Mouse (Mus musculus) urinary bladder, postnatal 10 days (tissue): ENCODE results near the gene Phf21a.
A peak's percentile ranks its signal among the peaks of the same experiment; 100 is the strongest.

Source experiments
- DNase-seq: peaks from one replicate; pipeline ENCODE4 v3.0.0; 2022; ENCODE audit warnings: low spot score

Phf21a gene

GRCm38 (mm10) chr2:92182146-92182756 lies 89.3 kb downstream of the Phf21a start:
- no peak for DNase-seq

GRCm38 (mm10) chr2:92182981-92183501 lies 90.1 kb downstream of the Phf21a start:
- peak; percentile 19 for DNase-seq

DNA sequence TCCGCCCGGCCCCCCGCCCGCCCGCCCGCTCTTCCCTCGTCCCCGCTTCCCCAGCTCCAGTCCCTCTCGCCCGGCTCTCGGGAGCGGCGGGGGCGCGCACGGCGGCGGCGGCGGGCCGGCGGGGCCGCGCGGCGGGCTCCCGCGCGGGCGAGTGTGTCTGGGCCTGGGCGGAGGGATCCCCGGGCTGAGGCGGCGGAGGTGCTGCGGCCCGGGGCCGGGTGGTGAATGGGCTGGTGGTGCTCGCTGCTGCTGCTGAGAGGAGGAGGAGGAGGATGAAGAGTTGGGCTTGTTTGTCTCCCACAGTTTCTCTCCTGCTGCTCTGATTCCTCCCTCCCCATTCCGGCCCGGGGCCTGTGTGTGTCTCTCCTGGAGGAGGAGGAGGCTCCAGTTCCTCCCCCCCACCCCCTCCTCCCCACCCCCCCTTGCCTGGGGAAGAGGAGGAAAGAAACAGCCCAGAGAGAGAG lies 90.7 kb downstream of the Phf21a start:
- DNase-seq, result peak; percentile 76

DNA sequence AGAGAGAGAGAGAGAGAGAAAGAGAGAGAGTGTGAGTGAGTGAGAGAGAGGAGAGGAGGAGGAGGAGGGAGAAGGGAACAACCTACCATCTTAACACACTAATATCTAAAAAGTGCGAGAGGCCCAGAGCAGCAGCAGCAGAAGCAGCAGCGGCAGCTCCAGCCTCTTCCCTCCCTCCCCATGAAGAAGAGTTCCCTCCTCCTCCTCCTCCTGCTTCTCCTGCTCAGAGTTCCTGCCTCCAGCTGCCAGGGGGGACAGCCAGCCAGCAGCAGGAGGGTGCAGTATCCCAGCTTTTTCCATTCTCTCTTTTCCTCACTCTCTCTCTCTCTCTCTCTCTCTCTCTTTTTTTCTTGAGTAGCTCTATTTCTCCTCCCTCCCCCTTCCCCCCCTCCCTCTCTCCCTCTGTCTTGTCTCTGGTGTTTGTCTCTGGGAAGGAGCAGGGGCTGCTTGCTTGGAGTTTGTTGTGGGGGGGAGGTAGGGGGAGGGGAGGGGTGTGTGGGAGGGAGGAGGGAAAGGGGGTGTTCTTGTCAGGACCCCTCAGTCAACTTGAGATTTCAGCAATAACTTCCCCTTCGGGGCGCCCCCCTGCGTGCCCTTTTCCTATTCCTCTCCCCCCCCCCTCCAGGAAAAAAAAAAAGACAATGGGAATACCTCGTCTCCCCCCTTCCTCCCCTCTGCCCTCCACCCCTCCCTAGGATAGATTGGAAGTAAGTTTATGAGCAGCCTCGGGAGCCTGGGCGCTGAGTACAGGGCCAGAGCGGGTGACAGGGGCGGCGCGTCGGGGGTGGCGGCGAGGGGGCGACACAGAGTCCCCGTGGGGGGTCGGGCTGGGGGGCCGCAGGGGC lies 91.4 kb downstream of the Phf21a start:
- DNase-seq, result no peak

DNA sequence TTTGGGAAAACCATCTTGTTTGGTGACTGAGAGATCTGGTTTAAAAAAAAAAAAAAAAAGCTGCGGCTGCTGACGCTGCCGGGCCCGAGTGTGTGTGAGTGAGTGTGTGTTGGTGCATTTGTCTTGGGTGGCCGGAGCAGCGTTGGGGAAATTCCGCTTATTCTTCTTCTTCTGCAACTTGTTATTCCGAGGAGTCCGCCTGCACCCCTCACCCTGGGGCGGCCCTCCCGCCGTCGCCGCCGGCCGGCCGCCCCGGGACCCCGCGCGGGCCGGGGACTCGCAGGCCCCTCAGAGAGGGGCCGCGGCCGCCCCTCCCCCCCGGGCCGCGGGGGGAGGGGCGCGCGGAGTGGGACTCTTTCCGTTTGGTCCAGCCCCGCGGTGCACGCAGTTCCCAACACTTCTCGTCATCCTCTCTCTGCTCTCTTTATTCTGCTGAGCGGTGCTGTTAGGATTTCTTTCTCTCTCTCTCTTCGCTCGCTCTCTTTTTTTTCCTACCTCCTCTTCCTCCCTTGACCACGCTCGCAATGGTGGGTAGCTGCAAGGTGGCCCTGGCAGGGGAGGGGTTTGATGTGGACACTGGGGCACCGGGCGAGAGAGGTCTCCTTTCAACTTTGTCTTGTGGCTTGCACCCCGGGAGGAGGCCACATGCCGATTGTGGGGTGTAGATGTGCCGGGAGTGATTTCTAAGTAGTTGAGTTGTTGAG lies 92.3 kb downstream of the Phf21a start:
- DNase-seq, result no peak

DNA sequence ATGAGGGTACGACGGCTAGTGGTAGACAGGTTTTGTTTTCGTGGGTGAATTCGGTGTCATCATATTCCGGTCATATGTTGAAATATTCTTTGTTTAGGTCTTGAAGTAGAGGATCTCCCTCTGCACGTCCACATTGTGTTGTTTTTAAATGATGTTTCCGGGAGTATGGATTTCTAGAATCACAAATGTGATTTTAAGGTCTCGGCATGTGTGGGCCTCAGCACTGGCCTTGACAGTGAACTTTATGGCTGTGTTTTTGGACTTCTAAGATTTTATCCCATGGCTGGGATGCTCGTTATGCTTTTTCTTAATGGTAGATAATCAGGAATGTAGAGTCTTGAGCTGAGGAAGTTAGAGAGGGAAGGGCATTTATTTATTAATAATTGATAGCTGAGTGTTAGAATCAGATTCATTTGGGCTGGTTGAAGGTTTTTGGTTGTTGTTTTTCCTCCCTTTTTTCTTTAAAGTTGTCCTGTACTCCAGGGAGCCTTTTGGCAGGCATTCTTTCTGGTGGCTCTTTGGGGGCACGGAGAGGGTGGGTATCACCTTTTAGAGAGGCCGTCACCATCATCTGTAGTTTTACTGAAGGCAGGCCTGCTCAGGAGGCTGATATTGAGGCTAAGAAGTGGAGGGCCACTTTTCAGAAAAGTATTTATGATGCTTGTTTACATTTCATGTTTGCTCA lies 93.0 kb downstream of the Phf21a start:
- no peak for DNase-seq

DNA sequence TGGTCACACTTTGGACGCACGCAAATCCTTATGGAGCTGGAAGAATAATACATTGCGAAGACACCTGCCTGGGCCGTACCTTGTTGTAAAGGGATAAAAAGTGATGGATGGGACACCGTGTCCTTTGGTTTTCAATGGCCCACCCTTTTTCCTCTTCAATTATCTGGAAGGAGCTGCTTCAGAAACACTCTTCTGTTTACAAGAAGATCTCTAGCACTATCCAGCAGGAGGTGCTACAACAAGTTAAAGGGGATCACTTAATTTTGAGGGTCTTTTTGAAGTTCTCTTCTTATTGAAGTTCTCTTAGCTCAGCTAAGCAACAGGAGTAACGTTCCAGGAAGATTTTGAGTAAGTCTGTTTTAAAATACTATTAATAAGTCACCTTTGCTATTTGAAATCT lies 94.1 kb downstream of the Phf21a start:
- no peak for DNase-seq

- no peak for DNase-seq
These were observed 95.8 kb downstream of the Phf21a start for GRCm38 (mm10) chr2:92188744-92189143.

- no peak for DNase-seq
These were observed 98.0 kb downstream of the Phf21a start for GRCm38 (mm10) chr2:92190960-92191359.

DNA sequence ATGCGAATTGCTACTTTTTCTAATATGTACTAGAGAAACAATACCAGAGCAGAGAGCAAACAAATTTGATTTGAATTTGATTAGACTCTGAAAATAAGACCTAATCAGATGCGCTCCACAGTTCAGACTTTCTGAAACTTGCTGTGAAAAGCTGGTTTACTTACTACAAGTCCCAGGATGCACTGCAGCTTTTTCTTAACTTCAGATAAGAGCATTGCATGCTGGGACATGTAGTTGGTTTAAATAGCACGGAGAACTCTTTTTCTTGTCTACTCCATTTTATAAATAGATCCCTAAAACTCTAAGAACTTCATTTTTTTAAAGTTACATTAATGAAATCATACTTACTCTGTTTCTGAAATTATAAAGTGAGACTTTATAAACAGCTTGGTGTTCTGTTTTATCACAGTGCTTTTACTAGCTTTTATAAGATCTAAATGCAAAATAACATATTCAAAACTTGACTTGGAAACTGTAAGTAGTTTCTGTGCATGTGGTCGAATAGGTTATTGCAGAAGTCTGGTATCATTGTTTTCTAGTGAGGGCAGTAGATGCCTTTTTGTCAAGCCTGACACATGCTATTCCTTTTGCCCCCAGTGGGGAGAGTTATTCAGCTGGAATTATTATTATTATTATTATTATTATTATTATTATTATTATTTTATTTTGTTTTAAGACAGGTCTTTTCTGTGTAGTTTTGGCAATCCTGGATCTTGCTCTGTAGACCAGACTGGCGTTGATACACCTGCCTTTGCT lies 99.1 kb downstream of the Phf21a start:
- no peak for DNase-seq

DNA sequence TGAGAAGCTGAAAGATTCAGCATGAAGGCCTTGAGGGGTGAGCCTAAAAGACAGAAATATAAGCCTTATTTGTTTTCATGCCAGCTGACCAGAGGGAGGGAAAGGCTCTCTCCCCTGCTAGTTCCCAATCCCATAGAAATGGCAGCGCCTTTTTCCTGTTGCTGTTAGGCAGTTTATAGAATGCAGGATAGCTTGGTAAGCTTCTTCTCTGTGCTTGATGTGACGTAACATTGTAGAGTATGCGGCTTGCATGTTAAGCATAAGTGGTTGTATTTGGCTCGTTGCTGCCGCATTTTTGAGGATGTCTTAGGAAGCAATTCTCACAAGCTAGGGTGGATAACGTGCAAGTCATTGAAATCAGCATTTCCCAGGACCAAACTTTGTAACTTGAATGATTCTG lies 105.2 kb downstream of the Phf21a start:
- DNase-seq, result no peak

- DNase-seq, result no peak
These were observed 105.8 kb downstream of the Phf21a start for GRCm38 (mm10) chr2:92198747-92199146.

DNA sequence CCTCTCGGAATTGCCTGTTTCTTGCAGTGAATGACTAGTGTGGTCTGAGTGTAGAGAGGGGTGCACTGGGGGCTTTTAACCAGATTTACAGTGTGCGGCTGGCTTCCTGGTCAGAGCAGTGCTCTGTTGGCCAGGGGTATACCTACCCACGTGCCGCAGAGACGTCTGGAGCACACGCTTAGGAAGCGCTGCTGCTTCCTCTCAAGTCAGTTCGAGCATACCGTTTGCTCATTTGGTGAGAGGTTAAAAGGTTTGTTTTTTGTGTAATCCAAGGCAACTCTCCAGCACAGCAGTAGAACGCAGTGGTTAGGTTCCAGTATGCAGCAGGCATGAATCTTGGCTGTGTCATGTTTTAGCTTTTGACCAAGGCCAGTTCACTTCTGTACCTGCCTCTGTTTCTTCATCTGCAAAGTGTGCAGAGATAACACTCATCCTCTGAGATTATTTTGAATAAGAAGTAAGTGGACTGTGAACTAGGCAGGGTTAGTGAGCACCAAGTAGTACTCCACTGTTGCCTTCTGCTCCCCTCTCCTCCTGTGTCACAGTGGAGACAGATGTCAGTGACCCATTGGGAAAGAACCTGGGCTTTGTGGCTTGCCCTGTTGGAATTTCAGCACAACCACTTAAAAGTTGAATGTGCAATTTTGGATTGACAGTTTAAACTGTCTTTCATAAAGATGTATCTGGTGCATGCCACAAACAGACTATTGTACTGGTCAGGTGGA lies 106.8 kb downstream of the Phf21a start:
- no peak for DNase-seq

DNA sequence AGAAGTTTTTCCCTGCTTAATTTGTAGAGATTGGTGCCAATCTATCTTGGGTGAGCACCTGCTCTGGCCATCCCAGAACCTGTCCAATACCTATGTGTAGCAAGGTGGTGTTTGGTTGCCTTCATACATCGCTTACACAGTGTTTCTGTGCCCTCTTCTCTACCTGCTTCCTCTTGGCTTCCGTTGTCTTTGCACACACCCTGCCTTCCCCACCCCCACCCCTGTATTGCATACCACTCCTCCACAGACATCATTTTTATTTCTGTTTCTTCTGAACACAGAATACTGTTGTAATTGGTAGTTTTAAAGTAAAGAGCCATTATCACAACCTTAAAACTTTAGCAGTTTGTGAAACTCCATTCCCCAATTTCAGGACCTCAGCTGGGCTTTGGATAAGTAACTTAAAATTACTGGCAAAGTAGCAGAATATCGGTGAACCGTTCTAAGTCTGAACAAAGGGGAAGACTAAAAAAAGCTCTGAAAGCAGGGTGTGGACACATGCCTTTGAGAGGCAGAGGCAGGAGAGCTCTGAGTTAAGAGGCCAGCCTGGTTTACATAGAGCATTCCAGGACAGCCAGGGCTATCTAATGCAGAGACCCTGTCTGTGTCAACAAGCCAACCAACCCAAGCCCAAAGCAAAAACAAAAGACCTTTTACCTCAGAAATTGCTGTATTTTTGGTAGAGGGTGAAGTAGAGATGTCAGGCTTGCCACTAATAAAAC lies 109.6 kb downstream of the Phf21a start:
- no peak for DNase-seq

DNA sequence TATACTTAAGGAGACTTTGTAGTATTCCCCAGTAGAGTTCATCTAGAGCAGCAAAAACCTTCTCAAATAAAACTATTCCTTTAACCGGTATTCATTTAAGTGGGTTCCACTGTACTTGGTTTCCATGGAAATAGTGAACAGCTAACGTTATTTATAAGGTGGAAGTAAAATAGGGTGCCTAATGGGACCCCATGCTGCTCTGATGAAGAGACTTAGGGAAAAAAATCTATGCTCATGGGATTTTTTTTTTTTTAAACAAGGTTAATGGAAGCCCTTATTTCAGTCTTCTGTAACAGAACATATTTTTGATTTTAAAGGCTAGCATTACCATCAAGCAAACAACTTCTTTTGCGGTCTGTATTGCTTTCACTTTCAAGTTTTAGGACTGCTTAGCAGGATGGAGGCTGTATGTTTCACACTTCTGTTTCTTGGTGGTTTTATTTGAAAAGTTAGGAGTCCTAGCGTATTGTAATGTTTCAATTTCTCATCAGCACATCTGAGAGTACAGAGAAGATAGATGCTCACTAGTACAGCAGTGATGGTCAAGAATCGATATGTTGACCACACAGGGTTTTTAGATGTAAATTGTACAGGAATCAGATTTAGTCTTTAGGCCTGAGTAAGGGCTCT lies 112.2 kb downstream of the Phf21a start:
- DNase-seq, result no peak

DNA sequence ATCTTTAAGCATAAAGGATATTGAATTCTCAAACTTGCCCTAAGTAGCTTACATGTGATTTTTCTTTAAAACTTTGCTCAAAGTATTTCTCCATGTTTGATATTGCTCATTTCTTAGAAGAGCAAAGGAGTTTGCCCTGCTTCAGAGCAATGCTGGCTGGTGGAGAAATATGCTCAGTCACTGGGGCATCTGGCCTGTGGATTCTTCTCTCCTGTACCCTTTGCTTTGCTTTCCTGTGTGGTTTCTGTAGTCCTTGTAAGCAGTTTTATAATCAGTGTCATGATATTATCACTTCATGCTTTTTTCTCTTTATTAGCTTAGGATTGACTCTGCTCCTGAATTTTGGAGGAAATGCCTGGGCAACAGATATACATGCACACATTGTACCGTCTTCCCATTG lies 117.5 kb downstream of the Phf21a start:
- DNase-seq, result no peak

DNA sequence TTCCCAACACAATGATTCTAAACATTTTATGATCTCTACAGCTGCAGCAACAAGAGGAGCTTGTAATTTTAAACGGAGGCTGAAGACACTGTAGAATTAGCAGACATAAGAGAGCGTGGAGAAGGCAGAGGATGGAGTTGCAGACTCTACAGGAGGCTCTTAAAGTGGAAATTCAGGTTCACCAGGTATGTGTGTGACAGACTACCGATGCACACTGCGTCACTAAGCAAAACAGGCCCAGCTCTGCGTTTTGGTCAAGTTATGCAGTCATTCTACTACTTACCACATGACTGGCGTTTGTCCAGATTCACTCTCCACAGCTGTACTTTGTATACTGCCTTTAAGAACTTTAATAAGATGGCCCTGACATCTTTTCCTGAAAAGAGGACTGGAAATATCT lies 128.5 kb downstream of the Phf21a start:
- no peak for DNase-seq

DNA sequence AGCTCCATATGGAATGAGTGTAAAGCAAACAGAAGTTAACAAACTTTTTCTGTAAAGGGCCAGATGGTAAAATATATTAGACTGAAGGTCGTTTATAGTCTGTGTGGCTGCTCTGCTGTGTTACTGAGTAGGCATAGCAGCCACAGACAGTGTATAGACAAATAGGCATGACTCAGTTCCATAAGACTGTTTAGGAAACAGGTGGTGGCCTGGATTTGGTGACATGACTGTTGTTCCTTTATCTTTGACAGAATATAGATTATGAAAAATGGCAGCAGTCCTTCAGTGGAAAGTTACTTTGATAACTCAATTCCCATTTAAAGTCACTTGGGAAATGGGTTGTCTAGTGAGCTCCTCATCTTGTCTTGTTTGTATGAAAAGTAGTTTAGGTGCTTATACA lies 132.7 kb downstream of the Phf21a start:
- no peak for DNase-seq

DNA sequence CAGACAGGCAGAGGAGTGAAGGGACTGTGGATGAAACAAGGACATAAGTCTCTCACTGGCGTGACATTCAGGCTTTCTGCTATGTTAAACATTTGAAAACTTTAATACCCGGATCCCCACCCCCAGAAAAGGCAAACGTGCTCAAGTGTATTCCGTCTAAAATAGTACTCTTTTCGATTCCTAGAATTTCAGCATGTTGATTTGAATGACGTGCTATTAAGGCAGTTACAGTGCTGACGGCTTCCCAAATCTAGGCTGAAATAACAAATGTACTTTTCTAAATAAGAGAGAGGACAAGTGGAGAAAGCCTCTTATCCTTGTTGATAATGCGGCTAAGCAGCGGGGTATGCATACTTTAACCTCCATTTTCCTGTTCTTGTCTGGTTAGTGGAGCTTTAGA lies 137.1 kb downstream of the Phf21a start:
- no peak for DNase-seq

- no peak for DNase-seq
These were observed 138.8 kb downstream of the Phf21a start for GRCm38 (mm10) chr2:92231706-92232105.
